Mouse (Mus musculus) embryo, embryonic 11.5 days (tissue): Measurements from ENCODE around the gene Olfr914.

Source experiments
- DNase-seq: peaks from one replicate; pipeline ENCODE4 v3.0.0-alpha.2; 2012; ENCODE audit warnings: low read depth, low spot score

Gene Olfr914

DNA sequence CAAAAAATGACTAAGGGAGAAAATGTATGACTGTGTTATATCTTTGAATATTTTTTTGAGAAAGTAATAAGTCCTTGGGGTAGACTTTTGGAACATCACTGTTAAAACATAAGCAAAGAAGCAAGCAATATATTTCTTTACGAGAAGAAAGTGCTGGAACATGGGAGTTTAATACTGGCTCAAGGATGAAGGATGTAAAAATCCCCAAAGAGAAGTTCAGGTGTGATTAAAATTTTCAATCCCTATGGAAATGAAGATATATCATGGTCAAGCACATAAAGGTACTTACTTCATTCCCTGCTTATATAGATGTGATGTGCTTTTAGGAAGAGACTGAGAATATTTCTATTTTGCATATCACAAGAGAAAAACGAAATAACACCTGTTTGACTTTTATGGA, at the start of gene Olfr914:
Gene Olfr914 (plus strand): TSS at position 301 of the 400 bp plus-strand sequence.
- no peak for DNase-seq

DNA sequence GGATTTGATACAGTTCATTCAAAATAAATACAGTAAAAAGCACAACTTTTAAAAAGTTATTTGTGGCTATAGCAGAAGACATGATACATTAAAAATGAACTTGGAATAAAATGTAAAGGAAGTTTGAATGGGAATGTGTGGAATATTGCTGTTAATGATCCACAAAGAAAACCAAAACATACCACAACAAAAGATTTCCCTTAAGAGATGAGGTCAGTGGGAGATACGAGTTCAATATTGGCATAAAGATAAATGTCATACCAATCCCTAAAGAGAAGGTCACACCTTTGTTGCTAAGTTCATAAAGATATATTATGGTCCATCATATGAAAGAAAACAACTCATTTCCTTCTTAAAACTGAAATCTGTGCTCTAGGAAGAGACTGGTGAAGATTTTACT, 25.0 kb upstream of the Olfr914 start, which contains the start of gene Olfr912:
Gene Olfr912 (plus strand): TSS at position 301 of the 400 bp plus-strand sequence.
- no peak for DNase-seq

DNA sequence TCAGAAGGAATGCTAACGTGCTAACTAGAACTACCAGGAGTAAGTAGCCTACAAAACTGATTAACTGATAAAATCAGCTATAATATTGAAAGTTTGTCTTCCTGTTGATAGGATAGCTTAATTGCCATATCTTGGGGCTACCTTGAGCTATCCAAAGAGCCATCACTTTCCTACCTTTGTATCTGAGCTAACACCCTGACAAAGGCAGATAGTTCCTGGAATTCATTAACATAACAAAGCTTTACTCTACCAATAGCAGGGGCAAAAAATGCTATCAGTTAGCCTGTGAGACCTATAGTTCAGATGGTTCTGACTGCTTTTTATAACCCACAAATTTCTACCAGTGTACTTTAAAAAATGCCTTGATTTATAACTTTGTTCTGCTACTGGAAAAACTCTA, 13.8 kb upstream of the Olfr914 start:
- no peak for DNase-seq

DNA sequence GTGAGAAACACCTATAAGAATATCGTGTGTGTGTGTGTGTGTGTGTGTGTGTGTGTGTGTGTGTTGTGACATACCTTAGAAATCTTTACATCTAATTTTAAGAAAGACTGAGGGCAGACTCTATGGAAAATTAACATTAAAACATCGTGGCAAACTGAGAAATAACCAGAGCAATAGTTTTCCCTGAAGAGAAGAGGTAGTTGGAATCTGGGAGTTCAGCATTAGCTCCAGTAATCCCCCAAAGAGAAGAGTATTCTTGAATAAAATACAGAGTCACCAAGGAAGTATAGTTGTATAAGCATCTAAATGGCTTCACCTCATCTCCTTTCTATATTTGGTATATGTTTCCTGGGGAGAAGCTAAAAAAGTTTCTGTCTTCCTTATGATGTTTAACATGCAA, 12.4 kb upstream of the Olfr914 start, which contains the start of gene Olfr913:
Gene Olfr913 (plus strand): TSS at position 301 of the 400 bp plus-strand sequence.
- DNase-seq: no peak

DNA sequence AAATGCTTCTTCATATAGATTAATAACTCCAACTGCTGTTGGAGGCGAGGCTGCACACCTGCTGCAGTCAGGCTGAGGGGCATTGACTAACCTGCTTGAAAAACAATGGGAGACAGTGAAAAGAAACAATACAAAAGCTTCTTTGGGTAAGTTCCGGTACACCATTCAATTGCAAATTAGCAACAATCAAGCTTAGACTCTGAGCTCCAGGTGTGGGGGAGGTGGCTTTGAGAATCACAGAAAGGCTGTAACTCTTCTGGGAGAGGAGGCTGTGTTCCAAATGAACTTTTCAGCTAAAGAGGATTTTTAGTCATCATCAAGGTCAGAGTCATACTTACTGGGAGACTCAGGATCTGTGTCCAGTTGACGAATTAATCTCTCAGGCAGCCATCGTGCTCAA, 27.5 kb downstream of the Olfr914 start:
- no peak for DNase-seq

DNA sequence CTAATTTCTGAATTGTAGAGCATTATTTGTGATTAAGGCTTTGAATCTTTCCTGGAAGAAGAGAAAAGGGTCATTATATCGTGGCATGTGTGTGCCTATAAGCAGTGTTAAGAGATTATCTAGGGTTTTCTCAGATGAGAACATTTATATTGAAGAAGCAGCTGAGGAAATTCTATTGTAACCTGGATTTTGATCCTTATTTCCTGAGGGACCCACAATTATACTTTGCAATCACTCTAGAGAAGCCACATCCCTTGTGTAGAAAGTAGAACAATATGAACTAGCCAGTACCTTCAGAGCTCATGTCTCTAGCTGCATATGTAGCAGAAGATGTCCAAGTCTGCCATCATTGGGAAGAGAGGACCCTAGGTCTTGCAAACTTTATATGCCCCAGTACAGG, 54.9 kb downstream of the Olfr914 start, which contains the start of gene Olfr916:
Gene Olfr916 (minus strand): TSS at position 101 of the 400 bp plus-strand sequence.
- DNase-seq: no peak
